Mouse (Mus musculus) kidney, embryonic 16.5 days (tissue): ENCODE measurements around the gene Slc9a3r1. TPM values are rescaled to one million over a fixed set of nuclear protein-coding genes. Genes with fewer than 3 reads are reported as not detected.

ENCODE experiments used
- ATAC-seq: fragments of 200-750 bp; cut with Nextera tagmentation; 2 replicates; pipeline ENCODE4 v1.8.0; 2017; ENCODE audit warnings: moderate TSS enrichment; ENCODE audit not compliant: low FRiP score, low TSS enrichment
- H3K27ac ChIP-seq: fragments of 300-500 bp; sonication (generic); 2 replicates; pipeline ENCODE4 v1.5.1; 2014; ENCODE audit warnings: low read length
- H3K27me3 ChIP-seq: fragments of 300-500 bp; sonication (generic); 2 replicates; pipeline ENCODE4 v1.6.1; 2014; ENCODE audit warnings: low read length, control low read depth, mixed read lengths; ENCODE audit not compliant: insufficient read depth
- H3K36me3 ChIP-seq: fragments of 300-500 bp; sonication (generic); 2 replicates; pipeline ENCODE4 v1.6.1; 2014; ENCODE audit warnings: low read length, control low read depth, mixed read lengths; ENCODE audit not compliant: insufficient read depth
- H3K4me1 ChIP-seq: fragments of 300-500 bp; sonication (generic); 2 replicates; pipeline ENCODE4 v1.6.1; 2014; ENCODE audit warnings: low read length, control low read depth, mixed read lengths; ENCODE audit not compliant: insufficient read depth
- H3K4me2 ChIP-seq: fragments of 300-500 bp; sonication (generic); replicated peaks from 2 replicates; pipeline ENCODE4 v1.6.1; 2014; ENCODE audit warnings: low read depth, low read length
- H3K4me3 ChIP-seq: fragments of 300-500 bp; sonication (generic); 2 replicates; pipeline ENCODE4 v1.5.1; 2014; ENCODE audit warnings: mild to moderate bottlenecking, low read length
- H3K9ac ChIP-seq: fragments of 300-500 bp; sonication (generic); replicated peaks from 2 replicates; pipeline ENCODE4 v1.6.1; 2014; ENCODE audit warnings: low read length
- H3K9me3 ChIP-seq: fragments of 300-500 bp; sonication (generic); 2 replicates; pipeline ENCODE4 v1.6.1; 2016; ENCODE audit warnings: low read length, control low read depth
- WGBS: fragments of 180-500 bp; shearing (Covaris S2); extraction: QIAGEN DNeasy Blood & Tissue Kit; methylation state at CpG from one replicate; pipeline ENCODE4 v1.1.7; 2014; 5-methylcytosine and 5-hydroxymethylcytosine counted together
- polyA plus RNA-seq: library from polyadenylated mRNA; unstranded; fragments of >200 nt; fragmentation: Nextera tagmentation; extraction: Ambion mirVana; gene quantifications from 2 replicates; pipeline ENCODE4 v1.2.1, GENCODE M21; 2015

The Slc9a3r1 gene
- polyA plus RNA-seq, 1 experiment from 2014 or later = 170 TPM

GRCm38 (mm10) chr11:115161578-115162204 is 1.4 kb upstream of the Slc9a3r1 start:
- Histone ChIP-seq H3K4me3 (no peak overlapping the region), H3K27me3 (no peaks in the 10 kb centered on the region; the same call in 1 of the 2 replicates), H3K9me3 (0 out of 2 replicates have a peak, but pooled peaks cover 2% of the 10 kb centered on the region), H3K36me3 (no peaks in the 10 kb centered on the region), H3K4me2 (no peak overlapping the region), H3K27ac (no peak overlapping the region), H3K4me1 (peaks cover 35% of the 10 kb centered on the region), H3K9ac (no peak overlapping the region)
- no peak for ATAC-seq
- 69% methylated on average over 9 of the region's 9 CpGs for WGBS

GRCm38 (mm10) chr11:115162205-115162601 is 938 bp upstream of the Slc9a3r1 start:
- 0 out of 2 replicates have a peak, but pooled peaks cover 2% of the 10 kb centered on the region for H3K9me3 ChIP-seq
- peak overlapping the region; percentile 79 for H3K27ac ChIP-seq
- H3K9ac ChIP-seq = peak overlapping the region; percentile 62
- no peak for ATAC-seq
- H3K4me2 ChIP-seq = peak overlapping the region; percentile 90
- no peaks in the 10 kb centered on the region for H3K36me3 ChIP-seq
- peak overlapping the region; percentile 83 for H3K4me3 ChIP-seq
- peaks cover 35% of the 10 kb centered on the region for H3K4me1 ChIP-seq
- 28% methylated on average over 9 of the region's 9 CpGs for WGBS
- H3K27me3 ChIP-seq = no peaks in the 10 kb centered on the region; the same call in 1 of the 2 replicates

DNA sequence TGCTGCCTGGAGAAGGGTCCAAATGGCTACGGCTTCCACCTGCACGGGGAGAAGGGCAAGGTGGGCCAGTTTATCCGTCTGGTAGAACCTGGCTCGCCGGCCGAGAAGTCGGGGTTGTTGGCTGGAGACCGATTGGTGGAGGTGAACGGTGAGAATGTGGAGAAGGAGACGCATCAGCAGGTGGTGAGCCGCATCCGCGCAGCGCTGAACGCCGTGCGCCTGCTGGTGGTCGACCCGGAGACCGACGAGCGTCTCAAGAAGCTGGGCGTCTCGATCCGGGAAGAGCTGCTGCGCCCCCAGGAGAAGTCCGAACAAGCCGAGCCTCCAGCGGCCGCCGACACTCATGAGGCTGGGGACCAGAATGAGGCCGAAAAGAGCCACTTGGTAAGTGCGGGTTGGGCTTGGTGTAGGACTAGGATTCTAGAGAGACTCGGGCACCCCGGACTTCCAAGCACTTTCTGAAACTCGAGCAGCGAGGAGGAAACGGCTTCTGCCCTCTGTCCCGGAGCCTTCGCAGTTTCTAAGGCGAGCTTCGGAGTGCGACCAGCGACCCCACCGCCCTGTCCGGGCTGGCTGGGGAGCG is 518 bp downstream of the Slc9a3r1 start:
- no peaks in the 10 kb centered on the region; the same call in 1 of the 2 replicates for H3K27me3 ChIP-seq
- H3K27ac ChIP-seq = peak overlapping the region; percentile 83
- peak overlapping the region; percentile 83 for H3K4me3 ChIP-seq
- peak; percentile 6; the same call in 1 of the 2 replicates for ATAC-seq
- peak overlapping the region; percentile 81 for H3K9ac ChIP-seq
- peaks cover 31% of the 10 kb centered on the region for H3K4me1 ChIP-seq
- H3K4me2 ChIP-seq = peak overlapping the region; percentile 90
- H3K9me3 ChIP-seq = 0 out of 2 replicates have a peak, but pooled peaks cover 2% of the 10 kb centered on the region
- WGBS = under 1% methylated on average over 47 of the region's 47 CpGs
- no peaks in the 10 kb centered on the region for H3K36me3 ChIP-seq

DNA sequence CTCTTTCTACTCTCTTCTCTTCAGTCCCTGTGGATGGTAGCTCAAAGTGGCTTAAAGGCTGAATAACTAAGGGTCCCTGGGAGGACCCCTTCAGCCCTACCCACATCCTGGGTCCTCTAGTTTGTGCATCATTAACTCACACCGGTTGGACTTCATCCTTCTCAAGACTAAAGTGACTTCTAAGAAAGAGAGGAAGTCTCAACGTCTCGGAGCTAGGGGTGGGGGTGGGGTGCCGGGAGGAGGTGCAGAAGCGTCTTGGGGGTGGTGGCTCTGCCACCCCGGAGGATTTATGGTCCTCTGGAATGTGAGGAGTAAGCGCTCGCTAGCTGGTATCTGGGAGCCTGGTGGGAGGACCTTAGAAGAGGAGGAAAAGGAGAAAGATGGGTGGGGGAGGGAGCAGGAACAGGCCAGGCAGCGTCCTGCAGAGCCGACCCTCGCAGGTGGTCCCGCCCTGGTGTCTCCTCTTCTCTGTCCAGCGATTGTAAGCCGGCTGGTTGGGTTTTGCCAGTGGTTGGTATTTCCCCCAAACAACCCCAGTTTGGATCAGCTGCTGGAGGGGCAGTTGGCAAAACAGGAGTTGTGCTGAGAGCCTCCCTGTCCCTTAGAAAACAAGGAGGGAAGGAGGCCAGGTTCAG is 1.3 kb downstream of the Slc9a3r1 start:
- WGBS = 1% methylated on average over 14 of the region's 14 CpGs
- peak; percentile 39 for ATAC-seq

DNA sequence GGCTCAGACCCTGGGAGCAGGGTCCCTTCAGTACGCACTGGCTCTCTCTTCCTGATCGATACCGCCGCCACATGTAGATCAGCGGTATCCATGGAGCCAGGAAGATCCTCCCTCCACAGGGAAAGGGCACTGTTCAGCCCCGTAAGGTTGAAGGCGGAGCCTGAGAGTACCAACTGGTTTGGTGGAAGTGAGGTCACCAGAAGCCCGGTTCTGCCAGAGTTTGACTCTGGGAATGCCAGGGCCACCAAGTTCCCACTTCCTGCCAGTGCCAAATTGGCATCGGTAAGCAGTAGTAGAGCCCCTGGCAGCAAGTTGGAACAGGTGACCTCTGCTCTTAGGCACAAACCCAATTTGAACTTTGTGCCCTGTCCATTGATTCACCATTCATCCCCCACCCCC is 1.8 kb downstream of the Slc9a3r1 start:
- Histone ChIP-seq H3K27me3 (no peaks in the 10 kb centered on the region; the same call in 1 of the 2 replicates), H3K4me1 (peaks cover 31% of the 10 kb centered on the region), H3K9me3 (no peaks in the 10 kb centered on the region), H3K4me2 (peak overlapping the region; percentile 90), H3K36me3 (no peaks in the 10 kb centered on the region), H3K4me3 (peak overlapping the region; percentile 83), H3K27ac (peak overlapping the region; percentile 85), H3K9ac (peak overlapping the region; percentile 81)
- ATAC-seq = 0 out of 2 replicates have a peak, but pooled peaks have one; percentile 23
- 1% methylated on average over 9 of the region's 9 CpGs for WGBS

More for the DNA sequence above, 1.3 kb downstream of the Slc9a3r1 start:
- H3K27me3 ChIP-seq = no peaks in the 10 kb centered on the region; the same call in 1 of the 2 replicates
- H3K4me2 ChIP-seq = peak overlapping the region; percentile 90
- H3K4me1 ChIP-seq = peaks cover 31% of the 10 kb centered on the region
- peak overlapping the region; percentile 81 for H3K9ac ChIP-seq
- H3K9me3 ChIP-seq = no peaks in the 10 kb centered on the region
- H3K36me3 ChIP-seq = no peaks in the 10 kb centered on the region
- peak overlapping the region; percentile 83 for H3K4me3 ChIP-seq
- H3K27ac ChIP-seq = peak overlapping the region; percentile 85

GRCm38 (mm10) chr11:115166776-115167175 is 3.6 kb downstream of the Slc9a3r1 start:
- Histone ChIP-seq H3K9ac (no peak overlapping the region), H3K36me3 (no peaks in the 10 kb centered on the region), H3K4me2 (no peak overlapping the region), H3K4me1 (peaks cover 43% of the 10 kb centered on the region), H3K27ac (no peak overlapping the region), H3K4me3 (no peak overlapping the region), H3K27me3 (no peaks in the 10 kb centered on the region; the same call in 1 of the 2 replicates), H3K9me3 (no peaks in the 10 kb centered on the region)
- WGBS = 85% methylated on average over 3 of the region's 3 CpGs
- no peak for ATAC-seq

DNA sequence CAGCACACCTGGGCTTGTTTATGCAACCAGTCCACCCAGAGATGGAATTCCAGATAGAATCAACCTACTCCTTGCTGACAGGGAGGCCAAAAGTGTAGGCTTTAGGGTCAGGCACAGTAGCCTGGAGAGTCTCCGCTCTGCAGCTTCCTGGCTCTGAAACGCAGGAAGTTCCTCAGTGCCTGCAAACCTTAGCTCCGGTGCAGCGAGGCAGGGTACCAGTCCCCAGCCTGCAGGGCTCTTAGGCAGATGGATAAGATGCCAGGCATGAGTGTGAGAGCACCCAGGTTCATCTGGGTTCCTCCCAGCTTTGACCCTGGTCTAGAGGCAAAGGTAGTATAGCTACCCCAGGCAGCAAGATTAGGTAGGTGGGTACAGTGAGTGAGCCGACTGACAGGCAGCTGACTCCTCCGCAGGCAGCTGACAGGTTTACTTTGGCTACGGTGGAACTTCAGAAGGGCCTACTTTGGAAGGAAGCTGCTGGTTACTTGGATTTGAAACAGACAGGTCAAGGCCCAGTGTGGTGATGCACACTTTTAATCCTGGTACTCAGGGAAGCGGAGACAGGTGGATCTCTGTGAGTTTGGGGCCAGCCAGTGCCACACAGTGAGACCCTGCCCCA is 4.6 kb downstream of the Slc9a3r1 start:
- no peak overlapping the region for H3K9ac ChIP-seq
- no peak overlapping the region for H3K4me3 ChIP-seq
- no peaks in the 10 kb centered on the region; the same call in 1 of the 2 replicates for H3K27me3 ChIP-seq
- H3K4me1 ChIP-seq = peaks cover 44% of the 10 kb centered on the region
- no peak for ATAC-seq
- no peak overlapping the region for H3K27ac ChIP-seq
- H3K36me3 ChIP-seq = no peaks in the 10 kb centered on the region
- no peaks in the 10 kb centered on the region for H3K9me3 ChIP-seq
- no peak overlapping the region for H3K4me2 ChIP-seq
- 62% methylated on average over 8 of the region's 8 CpGs for WGBS

DNA sequence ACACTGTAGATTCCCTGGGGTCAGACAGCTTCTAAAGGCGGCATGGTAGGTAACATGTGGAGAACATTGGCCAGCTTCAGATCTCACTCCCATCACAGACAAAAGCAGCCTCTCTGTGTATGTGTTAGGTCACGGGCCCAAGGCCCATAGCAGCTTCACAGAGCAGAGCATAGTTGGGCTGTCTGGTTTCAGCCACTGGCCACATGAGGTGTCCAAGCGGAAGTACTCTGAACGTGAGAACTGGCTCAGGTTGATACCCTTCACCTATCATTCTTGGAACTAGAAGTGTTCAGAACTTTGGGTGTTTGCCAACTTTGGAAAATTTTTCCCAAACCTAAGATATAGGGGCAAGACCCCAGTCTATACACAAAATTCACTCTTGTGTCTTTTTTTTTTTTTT is 6.3 kb downstream of the Slc9a3r1 start:
- Histone ChIP-seq H3K4me3 (no peak overlapping the region), H3K9me3 (no peaks in the 10 kb centered on the region), H3K9ac (no peak overlapping the region), H3K4me1 (peaks cover 58% of the 10 kb centered on the region), H3K27ac (no peak overlapping the region), H3K4me2 (no peak overlapping the region), H3K27me3 (no peaks in the 10 kb centered on the region; the same call in 1 of the 2 replicates), H3K36me3 (no peaks in the 10 kb centered on the region)
- ATAC-seq = no peak
- 85% methylated on average over 4 of the region's 4 CpGs for WGBS

GRCm38 (mm10) chr11:115171125-115171524 is 8.0 kb downstream of the Slc9a3r1 start:
- H3K9ac ChIP-seq = 0 out of 2 replicates have a peak overlapping the region, but pooled peaks have one; percentile 7
- ATAC-seq = no peak
- no peaks in the 10 kb centered on the region for H3K36me3 ChIP-seq
- WGBS = 34% methylated on average over 8 of the region's 8 CpGs
- no peak overlapping the region for H3K4me2 ChIP-seq
- H3K4me1 ChIP-seq = peaks cover 59% of the 10 kb centered on the region
- no peaks in the 10 kb centered on the region for H3K9me3 ChIP-seq
- no peak overlapping the region; the same call in 1 of the 2 replicates for H3K27ac ChIP-seq
- H3K27me3 ChIP-seq = no peaks in the 10 kb centered on the region
- no peak overlapping the region for H3K4me3 ChIP-seq
